Mouse (Mus musculus) kidney, adult 11 months (tissue): ENCODE measurements around the gene Atf6.

Source experiments
- DNase-seq: peaks from one replicate; pipeline ENCODE4 v3.0.0; 2022

The Atf6 gene

DNA sequence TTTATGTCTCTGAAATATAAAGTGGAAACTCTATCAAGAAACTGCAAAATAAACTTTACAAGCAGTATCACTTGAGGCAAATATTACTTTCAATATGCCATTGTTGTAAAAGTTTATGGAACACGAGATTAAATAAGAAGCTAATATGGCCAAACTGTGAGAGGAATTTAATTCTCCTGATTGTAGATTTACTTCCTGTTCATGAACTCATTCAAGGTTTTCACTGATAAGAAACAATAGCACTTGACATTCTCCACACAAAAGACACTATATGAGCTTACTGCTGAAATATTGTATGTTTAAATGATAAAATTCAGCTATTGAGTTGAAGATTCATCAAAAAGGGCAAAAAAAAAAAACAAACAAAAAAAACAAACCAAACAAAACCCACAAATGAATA is 102.8 kb downstream of the Atf6 start:
- no peak for DNase-seq

DNA sequence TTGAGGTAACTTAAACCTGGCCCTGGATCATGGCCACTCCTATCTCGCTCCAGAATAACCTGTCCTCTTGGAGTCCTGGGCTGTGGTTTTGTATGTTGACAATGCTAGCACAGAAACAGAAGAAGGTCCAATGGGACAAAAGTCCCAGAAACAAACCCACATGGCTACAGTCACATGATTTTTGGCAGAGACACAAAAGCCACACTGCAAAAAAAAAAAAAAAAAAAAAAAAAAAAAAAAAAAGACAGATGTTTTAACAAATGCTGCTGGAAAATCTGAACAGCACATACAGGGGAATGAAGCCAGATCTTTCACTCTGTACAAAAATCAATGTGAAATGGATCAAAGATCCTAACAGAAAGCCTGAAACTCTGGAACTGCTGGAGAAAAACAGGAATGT is 105.9 kb downstream of the Atf6 start:
- DNase-seq: no peak

DNA sequence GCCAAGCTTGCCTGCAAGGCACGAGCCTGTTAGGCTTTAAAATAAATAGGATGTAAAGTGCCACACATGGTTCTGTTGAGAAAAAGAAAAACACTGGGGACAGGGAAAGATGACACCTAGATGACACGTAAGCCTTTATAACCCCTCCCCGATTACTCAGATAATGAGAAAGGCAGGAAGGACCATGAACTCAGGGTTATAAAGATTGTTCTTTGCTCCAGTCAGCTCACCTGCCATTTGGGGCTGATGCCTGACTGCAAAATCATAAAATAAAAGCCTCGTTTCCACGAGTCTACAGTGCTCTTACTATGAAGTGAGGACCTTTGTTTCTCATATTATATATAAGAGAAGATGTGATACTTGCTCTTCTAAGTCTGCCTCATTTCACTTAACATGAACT is 114.0 kb downstream of the Atf6 start:
- no peak for DNase-seq

- DNase-seq: no peak
Measured at GRCm38 (mm10) chr1:170751797-170752196, 115.8 kb downstream of the Atf6 start.

DNA sequence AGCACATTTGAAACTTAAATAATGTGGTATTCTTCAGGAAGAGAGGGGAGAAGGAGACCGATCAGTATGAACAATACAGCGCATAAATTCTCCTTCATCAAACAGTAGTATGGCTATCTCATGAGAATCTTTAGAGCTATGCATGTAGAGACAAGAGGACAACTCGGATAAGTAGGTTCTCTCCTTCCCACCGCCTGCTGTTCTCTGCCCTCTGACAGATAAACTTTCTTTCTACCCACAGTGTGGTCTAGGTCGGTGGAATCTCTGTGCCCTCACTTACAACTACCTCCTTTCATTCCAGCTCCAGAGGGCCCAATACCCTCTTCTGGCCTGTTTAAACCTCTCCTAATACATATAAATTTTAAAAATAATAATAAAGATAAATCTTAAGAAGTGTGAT is 121.0 kb downstream of the Atf6 start:
- DNase-seq: no peak

- DNase-seq: no peak
Measured at GRCm38 (mm10) chr1:170741497-170742246, 125.9 kb downstream of the Atf6 start.

- DNase-seq: no peak
Measured at GRCm38 (mm10) chr1:170734866-170735265, 132.7 kb downstream of the Atf6 start.

GRCm38 (mm10) chr1:170732596-170732890 is 135.0 kb downstream of the Atf6 start:
- no peak for DNase-seq

DNA sequence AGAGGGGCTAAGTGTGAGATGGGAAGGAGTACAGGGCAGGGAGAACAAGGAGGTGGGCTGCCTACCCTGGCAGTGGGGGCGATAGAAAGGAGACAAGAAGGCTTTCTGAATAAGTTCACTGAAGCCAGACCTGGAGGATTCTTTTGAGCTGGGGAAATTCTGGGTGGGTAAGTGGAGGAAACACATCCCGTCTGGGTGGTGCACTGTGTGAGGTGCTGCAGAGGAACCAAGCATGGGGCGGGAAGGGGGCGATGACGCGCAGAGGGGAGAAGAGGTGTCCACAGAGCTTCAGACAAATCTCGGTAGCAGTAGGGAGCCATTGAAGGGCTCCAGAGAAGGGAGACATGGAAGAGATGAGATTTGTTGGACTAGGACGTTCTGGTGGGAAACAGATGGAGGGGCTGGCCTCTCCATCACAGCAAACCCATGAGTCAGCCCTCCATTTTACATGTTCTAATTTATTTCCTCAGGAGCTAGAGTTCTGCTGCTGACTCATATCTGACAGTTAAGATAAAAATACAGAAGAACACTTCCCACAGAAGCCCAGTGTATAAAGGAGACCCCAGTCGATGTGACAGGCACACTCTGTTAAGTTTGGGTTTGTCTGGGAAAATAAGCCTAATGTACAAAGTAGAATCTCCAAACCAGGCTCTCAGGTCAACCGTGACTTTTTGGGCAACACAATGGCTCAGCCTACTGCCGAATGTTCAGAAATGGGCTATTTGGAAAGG is 135.5 kb downstream of the Atf6 start:
- DNase-seq: no peak

GRCm38 (mm10) chr1:170729267-170729962 is 138.2 kb downstream of the Atf6 start:
- DNase-seq: no peak

DNA sequence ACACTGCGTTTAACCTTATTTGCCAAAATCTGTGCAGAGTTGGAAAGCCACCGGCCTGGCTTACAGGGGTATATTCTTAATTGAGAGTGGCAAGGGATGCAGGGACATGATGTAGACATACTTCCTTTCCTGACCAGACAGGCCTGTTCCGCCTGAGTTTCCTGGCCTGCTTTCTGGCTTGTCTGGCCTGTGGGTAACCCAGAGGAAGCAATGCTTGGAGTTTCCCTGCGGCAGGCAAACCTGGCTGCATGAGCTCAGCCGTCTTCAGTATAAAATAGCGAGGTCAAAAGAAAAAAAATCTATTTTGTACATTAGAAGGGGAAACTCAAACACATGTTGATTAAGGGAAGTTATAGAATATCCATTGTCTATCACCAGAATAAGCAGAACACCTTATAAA is 139.0 kb downstream of the Atf6 start:
- DNase-seq: no peak

DNA sequence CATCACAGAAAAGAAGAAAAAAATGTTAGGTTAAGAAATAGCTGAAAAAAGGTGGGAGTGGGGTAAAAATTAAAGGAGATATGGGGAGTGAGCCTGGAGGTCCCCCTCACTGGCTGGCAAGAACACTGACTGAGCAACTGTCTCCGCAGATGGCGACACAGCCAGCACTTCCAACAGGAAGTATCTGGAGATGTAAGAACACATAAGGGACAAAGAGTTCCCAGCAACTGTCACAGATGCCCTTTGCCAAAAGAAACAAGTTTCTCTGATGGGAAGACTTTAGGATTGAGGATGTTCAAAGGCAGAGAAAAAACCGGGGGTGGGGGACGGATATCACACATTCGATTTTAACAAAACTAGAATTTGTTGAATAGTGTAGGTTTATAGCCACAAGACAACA is 146.0 kb downstream of the Atf6 start:
- DNase-seq: no peak

DNA sequence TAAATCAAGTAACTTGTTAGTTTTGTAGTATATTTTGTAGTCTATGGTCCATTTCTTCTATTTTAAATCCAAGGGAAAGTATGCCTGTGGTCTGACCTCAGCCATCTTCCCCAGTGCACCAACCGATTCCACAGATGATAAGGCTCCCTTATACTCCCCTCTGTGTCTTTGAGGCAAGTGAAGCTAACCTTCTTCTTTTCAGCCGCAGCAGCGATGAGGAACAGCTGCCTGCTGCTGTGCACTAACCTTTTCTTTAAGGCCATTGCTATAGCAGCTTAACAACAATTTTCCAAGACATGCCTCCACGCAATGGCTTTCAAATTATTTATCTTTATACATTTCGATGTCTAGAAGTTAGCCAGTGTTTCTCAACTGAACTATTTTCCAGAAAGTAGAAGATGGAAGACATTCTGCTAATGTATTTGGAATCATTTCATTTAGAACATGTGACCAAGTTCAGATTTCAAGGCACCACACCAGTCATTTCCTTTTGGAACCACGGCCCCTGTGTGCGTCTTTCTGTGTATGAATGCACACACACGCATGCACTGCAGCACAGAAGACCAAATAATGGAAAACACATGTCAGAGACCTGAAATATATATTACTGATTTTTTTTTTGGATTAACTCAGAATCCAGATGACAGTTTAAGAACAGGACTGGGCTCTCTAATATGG is 149.3 kb downstream of the Atf6 start:
- DNase-seq: no peak

GRCm38 (mm10) chr1:170717241-170717828 is 150.2 kb downstream of the Atf6 start:
- DNase-seq: no peak

DNA sequence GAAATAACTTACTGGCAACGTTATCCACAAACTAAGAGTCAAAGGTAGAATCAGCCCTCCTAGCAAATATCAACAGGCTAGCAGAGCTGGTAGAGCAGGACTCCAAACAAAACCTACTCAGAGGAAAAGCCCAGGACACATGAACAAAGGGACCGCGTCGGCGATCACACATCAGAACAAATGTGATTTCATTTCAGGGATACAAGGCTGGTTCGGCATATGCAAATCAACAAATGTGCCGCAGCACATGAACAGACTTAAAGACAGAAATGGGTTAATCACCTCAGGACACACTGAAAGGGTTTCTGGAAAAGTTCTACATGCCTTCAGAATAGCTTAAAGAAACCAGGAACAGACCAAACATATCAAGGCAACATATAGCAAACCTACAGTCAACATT is 155.8 kb downstream of the Atf6 start:
- DNase-seq: no peak

GRCm38 (mm10) chr1:170709969-170710368 is 157.6 kb downstream of the Atf6 start:
- no peak for DNase-seq

- DNase-seq: no peak
Measured at GRCm38 (mm10) chr1:170709481-170709880, 158.1 kb downstream of the Atf6 start.

GRCm38 (mm10) chr1:170709034-170709433 is 158.5 kb downstream of the Atf6 start:
- no peak for DNase-seq

- no peak for DNase-seq
Measured at GRCm38 (mm10) chr1:170706046-170706445, 161.5 kb downstream of the Atf6 start.

DNA sequence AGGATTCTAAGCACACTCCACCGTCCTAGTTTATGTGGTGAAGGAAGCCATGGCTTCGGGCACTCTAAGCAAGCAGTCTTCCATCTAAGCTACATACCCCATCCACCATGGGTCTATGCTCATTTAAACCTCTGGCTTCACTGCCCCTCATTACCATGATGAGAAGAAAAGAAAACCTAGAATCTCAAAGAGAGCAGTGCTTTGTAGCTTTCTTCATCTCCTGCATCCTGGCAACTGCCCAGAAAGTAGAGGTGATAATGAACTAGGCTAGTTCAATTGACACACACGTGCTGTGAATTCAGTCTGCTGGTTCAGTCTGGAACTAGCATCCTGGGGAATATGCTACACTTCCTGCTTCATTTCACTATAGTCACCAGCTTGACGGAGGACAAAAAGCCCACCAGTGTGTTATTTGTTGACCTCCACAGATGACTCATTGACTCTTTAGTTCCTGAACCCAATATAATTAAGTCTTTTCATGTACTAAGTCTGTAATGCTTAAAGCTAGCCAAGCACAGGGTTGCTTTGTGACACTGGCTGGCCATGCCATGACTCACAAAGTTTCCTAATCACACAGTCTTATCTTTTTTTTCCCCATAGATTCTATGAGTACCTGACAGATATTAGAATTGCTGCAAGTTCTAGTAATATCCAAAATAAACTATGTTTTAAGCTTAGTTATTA is 162.5 kb downstream of the Atf6 start:
- no peak for DNase-seq

DNA sequence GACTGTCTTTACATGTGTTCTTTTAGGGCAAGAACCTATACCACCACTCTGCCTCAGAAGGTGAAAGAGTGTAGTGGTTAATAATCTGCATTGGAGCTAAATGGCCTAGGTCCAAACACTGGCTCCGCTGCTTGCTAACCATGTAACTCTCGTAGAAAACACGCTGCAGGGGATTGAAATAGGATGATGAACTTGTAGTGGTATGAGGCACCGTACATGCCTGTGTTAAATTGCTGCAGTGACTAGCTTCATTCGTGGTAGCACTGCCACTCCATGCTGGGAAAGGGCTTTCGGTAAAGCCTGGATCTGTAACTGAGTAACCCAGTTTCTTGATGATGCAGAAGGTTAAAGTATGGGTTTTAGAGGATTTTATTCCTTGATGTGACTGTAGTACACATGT is 163.5 kb downstream of the Atf6 start:
- no peak for DNase-seq

DNA sequence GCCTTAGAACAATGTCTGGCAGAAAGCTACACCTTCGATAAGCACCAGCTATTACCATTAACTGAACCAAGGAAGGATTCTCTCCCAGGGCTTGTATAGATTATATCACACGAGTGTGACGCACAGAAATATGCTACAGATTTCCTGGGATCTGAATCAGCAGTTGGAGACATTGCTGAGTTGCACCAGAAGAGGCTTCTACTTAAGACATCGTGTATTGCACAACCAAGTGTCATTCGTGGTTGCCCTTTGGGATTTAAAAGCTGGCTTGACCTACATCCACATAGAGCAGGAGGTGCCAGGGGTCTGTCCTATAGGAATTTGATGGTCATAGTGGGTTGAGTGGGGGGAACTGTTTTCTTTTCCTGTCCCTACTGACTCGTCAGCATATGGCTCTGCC is 164.6 kb downstream of the Atf6 start:
- DNase-seq: no peak

DNA sequence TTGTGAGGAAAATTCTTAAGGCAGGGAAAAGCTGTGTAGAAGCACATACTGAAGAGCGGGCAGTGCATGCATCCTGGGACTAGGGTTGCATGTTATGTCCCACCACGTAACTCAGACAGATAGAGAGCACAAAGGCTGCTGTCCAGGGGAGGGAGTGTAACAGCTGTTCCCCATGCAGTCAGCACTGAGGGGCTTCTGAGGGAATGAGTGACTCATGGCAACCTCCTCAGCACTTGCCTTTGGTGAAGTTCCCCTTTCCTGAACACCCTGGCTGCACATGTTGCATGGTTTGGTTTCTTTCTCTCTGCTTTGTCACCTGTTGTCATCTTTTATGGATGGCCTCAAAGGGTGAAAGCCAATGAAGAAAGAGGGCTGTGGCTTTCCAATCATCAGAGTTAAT is 165.3 kb downstream of the Atf6 start:
- no peak for DNase-seq
